ENCODE assay signal across 9 mouse cellular contexts in the genomic region with DNA sequence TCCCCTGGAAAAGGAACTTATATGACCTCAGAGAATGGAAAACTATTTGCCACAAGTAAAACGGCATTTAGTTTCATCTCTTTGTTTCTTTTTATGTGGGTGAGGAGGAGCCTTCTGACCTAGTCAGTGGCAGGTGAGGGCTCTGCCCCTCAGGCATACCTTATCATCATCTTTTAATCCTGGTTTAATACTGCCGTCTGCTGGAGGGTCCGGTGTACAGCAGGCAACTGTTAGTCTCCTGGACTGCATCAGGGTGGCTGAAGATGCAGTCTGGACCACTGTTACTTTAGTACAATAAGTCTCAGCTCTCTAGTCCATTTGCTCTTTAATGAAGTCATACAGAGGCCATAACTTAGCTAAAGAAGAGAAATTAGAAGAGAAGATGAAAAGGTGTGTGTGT. TPM values are rescaled to one million over a fixed set of nuclear protein-coding genes. Genes with fewer than 3 reads are reported as not detected.
DNase-seq lines count a peak whose midpoint lies in the region; ATAC-seq and TF ChIP-seq lines count a peak whose summit lies in the region.
"Had no signal": no experiment of that assay in that cellular context is flagged by ENCODE, and none has a peak within 500 bp of the region (broad histone marks: within the 10 kb centered on the region; RNA-seq: fewer than 3 reads in every experiment).

No protein-coding gene starts in this region.

- H3K36me3 ChIP-seq in embryonic facial prominence, embryonic 11.5 days (replicated peaks; ENCODE audit: control insufficient read depth, insufficient read depth, low read depth, low read length): no peaks in the 10 kb centered on the region
- H3K36me3 ChIP-seq in hindbrain, embryonic 12.5 days: no peaks in the 10 kb centered on the region
- H3K36me3 ChIP-seq: liver, embryonic 15.5 days had no signal

- no peak overlapping the region for H3K4me2 ChIP-seq in embryonic facial prominence, embryonic 11.5 days (ENCODE audit: low read depth, low read length)
- no peak overlapping the region for H3K4me2 ChIP-seq in hindbrain, embryonic 12.5 days (replicated peaks)
- H3K4me2 ChIP-seq: liver, embryonic 15.5 days had no signal

- DNase-seq in gastrocnemius, adult 2 months: peak; percentile 52
- no peak for DNase-seq in gastrocnemius, adult 8-10 months (ENCODE audit: low spot score in 2 of 2)
- DNase-seq in adrenal gland, adult 2 months: peak; percentile 40
- peak; percentile 73 for DNase-seq in embryonic facial prominence, embryonic 11.5 days (ENCODE audit: low spot score)
- DNase-seq in layer of hippocampus, postnatal 10 days (ENCODE audit: low spot score in 2 of 2): peak; percentile 66 to 75
- peak; percentile 38 for DNase-seq in right cerebral cortex, postnatal 25 days

- no peaks in the 10 kb centered on the region for H3K27me3 ChIP-seq in embryonic facial prominence, embryonic 11.5 days (ENCODE audit: control insufficient read depth, insufficient read depth, low read length)
- peaks cover 12% of the 10 kb centered on the region for H3K27me3 ChIP-seq in hindbrain, embryonic 12.5 days
- H3K27me3 ChIP-seq: liver, embryonic 15.5 days had no signal

- no peak overlapping the region for H3K4me3 ChIP-seq in gastrocnemius, adult 2 months
- H3K4me3 ChIP-seq in embryonic facial prominence, embryonic 11.5 days (ENCODE audit: low read depth, low read length): no peak overlapping the region
- H3K4me3 ChIP-seq in hindbrain, embryonic 12.5 days: no peak overlapping the region
- H3K4me3 ChIP-seq: liver, embryonic 15.5 days had no signal

- intact Hi-C loops in gastrocnemius, adult 2 months (cut with DNase I): loop anchor here (5.0 to 10.0 kb wide), 2 partner anchors 223 to 430 kb away; no protein-coding TSS in a partner anchor

- TF ChIP-seq CTCF in gastrocnemius, adult 2 months (IDR thresholded peaks at IDR 0.05): peak; percentile 89

- no peak overlapping the region for H3K27ac ChIP-seq in gastrocnemius, adult 2 months
- H3K27ac ChIP-seq in embryonic facial prominence, embryonic 11.5 days (replicated peaks; ENCODE audit: low read depth, low read length): no peak overlapping the region
- no peak overlapping the region for H3K27ac ChIP-seq in hindbrain, embryonic 12.5 days
- H3K27ac ChIP-seq: liver, embryonic 15.5 days had no signal

- no peaks in the 10 kb centered on the region for H3K4me1 ChIP-seq in embryonic facial prominence, embryonic 11.5 days (ENCODE audit: control insufficient read depth, insufficient read depth, low read length)
- H3K4me1 ChIP-seq in hindbrain, embryonic 12.5 days: peaks cover 12% of the 10 kb centered on the region

- H3K9ac ChIP-seq in embryonic facial prominence, embryonic 11.5 days (replicated peaks; ENCODE audit: low read length): no peak overlapping the region
- H3K9ac ChIP-seq in hindbrain, embryonic 12.5 days: no peak overlapping the region
- H3K9ac ChIP-seq: liver, embryonic 15.5 days had no signal

- H3K9me3 ChIP-seq in embryonic facial prominence, embryonic 11.5 days (replicated peaks; ENCODE audit: control insufficient read depth, low read length): no peaks in the 10 kb centered on the region
- no peaks in the 10 kb centered on the region for H3K9me3 ChIP-seq in hindbrain, embryonic 12.5 days (replicated peaks)
- H3K9me3 ChIP-seq: liver, embryonic 15.5 days had no signal

- ATAC-seq in embryonic facial prominence, embryonic 11.5 days (replicated peaks; ENCODE audit: insufficient number of reproducible peaks, low FRiP score, low TSS enrichment, low read depth): no peak
- peak; percentile 75; the same call in 1 of the 2 replicates for ATAC-seq in hindbrain, embryonic 12.5 days (ENCODE audit: low FRiP score)
- peak; percentile 82 for ATAC-seq in megakaryocyte-erythroid progenitor cell, adult 5-6 weeks (replicated peaks; ENCODE audit: low FRiP score, low TSS enrichment, poor library complexity, severe bottlenecking)

- WGBS in embryonic facial prominence, embryonic 11.5 days: 19% methylated on average over 3 of the region's 3 CpGs
- WGBS in hindbrain, embryonic 12.5 days: 13% methylated on average over 3 of the region's 3 CpGs

RNA-seq across cellular contexts. Expression of gene Gcm1, which starts 26.9 kb away (rescaled TPM):
- not detected for total RNA-seq in gastrocnemius, adult 2 months (2021)
- not detected for total RNA-seq in gastrocnemius, adult 8-10 months (2022)
- not detected for total RNA-seq in adrenal gland, adult 2 months (2021)
- not detected in 2 replicates for polyA plus RNA-seq in adrenal gland, adult 2 months (2012; rRNA removed)
- polyA plus RNA-seq in embryonic facial prominence, embryonic 11.5 days (2014; fragmentation: Nextera tagmentation; extraction: Ambion mirVana): not detected in 2 replicates
- polyA plus RNA-seq in hindbrain, embryonic 12.5 days (2016; fragmentation: Nextera tagmentation; extraction: Ambion mirVana): not detected in 2 replicates
- total RNA-seq in layer of hippocampus, postnatal 10 days (2021): not detected
- total RNA-seq in megakaryocyte-erythroid progenitor cell, adult 5-6 weeks (2014; fragmentation: Nextera tagmentation): not detected in 2 replicates
- total RNA-seq in megakaryocyte-erythroid progenitor cell, adult 5-6 weeks (2017): not detected in 2 replicates
- polyA plus RNA-seq: liver, embryonic 15.5 days had no signal

Comparison
In these comparisons a context has a peak if more than half of its experiments do, and no peak if none do; other contexts are left out.
1. DNase-seq: peak in gastrocnemius, adult 2 months (single experiment), adrenal gland, adult 2 months (single experiment), embryonic facial prominence, embryonic 11.5 days (single experiment), layer of hippocampus, postnatal 10 days (2 of 2) and right cerebral cortex, postnatal 25 days (single experiment); none in gastrocnemius, adult 8-10 months (0 of 2).